Mouse (Mus musculus): ENCODE measurements around the gene Art3.

Gene Art3

DNA sequence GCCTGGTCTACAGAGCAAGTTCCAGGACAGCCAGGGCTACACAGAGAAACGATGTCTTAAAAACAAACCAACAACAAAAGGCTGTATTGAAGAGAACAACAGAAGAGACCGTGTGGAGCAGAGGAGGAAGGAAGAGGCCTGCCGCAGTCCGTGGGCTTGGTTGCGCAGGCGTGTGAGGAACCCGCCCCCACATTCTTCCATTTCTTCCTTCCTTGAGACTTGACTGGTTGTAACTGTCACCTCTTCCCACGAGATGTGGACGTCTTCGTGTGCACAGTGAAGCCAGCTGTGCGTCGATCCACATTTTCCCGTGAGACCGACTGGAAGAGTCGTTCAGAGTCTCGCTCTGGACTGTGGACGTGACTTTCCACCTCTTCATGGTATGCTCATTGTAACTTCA, 43.7 kb downstream of the Art3 start:
- no peak for DNase-seq (ENCODE audit: extremely low spot score, low read depth, low spot score)

DNA sequence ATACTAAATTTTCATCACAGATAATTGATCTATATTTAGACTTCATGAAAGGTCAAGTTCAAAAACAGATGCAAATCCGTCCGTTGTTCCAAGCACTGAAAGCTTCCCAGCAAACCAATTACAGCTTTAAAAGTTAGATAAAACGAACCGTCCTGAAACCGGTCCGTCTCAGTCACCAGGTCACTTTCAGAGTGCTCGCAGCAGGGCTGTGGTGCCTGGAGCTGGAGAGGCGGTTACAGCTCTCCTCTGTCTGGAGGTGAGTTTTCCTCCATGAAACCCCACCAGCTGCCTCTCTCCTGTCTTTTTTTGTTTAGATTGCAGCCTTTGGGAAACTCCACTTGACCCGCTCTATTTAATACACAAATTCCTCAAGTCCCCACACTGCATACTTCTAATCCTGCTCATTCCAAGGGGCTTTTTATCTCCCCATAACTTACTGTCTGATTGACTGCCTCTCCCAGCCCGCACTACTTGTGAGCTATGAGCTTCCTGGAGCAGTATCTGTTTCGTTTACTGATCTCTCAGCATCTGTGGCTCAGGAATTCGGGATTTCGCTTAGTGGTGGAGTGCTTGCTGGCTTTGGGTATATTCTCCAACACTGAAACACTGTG, 45.3 kb downstream of the Art3 start:
- DNase-seq (ENCODE audit: extremely low spot score, low read depth, low spot score): no peak

DNA sequence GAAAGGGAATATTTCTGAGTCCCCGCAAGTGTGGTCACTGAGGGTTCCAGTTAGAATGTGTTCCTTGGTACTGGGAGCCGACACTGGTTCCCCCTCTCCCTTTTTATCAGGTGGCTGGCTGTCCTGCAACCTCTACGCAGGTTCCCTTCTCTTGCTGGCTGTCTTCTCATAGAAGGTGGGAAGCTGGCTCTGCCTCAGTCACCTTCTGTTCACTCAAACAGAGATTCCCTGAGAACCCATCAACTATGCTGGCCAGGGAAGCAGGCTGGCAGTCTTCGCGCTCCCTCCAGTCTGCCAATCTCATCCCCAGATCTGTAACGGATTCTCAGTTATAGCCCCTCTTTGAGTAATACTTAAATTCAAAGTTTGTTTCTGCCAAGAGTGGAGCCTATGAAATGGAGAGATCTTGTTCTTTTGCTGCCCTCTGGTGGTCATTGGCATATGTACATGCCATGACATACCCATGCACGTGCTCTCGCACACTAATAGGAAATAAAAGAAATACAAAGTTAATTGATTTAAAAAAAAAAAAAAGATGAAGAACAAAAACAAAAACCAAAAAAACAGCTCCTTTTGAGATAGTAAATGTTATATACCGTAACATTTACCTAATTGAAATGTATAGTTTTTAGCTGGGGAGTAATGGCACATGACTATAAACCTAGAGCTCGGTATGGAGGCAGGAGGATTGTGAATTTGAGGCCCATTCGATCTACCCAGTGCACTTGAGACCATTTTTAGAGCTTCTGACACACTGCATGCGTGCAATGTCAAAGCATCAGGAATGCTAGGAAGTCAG, 50.1 kb downstream of the Art3 start:
- peak; percentile 83 for DNase-seq (ENCODE audit: extremely low spot score, low read depth, low spot score)

DNA sequence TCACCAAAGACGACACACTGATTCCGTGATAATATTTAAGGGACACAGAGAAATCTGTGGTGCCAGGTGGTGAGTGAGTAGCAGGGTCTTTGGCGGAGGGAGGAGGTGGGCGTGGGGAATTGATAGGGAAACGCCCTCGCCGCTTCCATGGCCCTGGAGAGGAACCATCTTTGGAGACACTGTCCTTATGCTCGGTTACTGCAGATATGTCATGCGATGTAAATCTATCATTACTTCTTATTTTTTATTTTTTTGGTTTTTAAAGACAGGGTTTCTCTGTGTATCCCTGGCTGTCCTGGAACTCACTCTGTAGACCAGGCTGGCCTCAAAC, 50.7 kb downstream of the Art3 start:
- DNase-seq (ENCODE audit: extremely low spot score, low read depth, low spot score): no peak

DNA sequence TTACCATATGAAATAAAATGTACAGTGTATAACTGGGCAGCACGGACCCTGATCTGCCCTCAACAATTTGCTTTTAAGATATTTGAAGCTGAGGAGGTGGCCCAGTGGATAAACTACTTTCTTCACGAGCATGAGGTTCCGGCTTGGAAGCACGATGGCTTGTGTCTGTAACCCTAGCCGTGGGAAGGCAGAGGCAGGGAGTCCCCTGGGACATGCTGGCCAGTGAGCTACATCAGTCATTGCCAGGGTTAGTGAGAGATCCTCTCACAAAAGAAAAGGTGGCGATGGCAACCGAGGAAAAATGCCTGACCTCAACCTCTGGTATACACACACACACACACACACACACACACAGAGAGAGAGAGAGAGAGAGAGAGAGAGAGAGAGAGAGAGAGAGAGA, 52.1 kb downstream of the Art3 start:
- DNase-seq (ENCODE audit: extremely low spot score, low read depth, low spot score): no peak

DNA sequence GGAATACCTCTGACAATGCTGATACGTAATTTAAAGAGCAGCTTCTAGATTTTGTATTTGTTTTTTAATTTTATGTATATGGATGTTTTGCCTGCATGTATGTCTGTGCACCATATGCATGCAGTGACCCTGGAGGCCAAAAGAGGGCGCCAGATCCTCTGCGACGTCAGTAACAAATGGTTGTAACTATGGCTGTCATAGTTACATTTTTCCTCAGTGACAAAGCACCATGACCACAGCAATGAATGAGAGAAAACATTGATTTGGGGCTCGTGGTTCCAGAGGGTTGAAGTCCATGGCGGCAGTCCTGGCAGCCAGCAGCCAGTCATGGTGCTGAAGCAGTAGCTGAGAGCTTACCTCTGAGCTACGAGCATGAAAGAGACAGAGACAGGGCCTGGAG, 53.2 kb downstream of the Art3 start:
- no peak for DNase-seq (ENCODE audit: extremely low spot score, low read depth, low spot score)

DNA sequence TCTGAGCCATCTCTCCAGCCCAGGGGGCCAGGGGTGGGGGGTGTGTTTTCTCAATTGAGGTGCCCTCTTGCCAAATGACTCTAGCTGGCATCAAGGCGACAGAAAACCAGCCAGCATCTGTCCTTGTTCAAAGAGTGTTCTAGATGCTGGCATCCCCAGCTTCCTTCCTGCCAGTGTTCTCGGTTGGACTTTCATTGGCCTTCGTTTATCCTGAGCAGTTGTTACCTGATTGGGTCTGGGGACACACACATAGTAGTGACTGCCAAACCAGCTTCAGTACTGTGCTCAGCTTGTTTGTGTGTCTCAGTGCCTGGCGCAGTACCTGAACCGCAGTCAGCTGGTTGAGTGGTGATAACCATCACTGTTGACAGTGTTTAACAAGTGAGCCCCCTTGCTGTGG, 54.5 kb downstream of the Art3 start:
- no peak for DNase-seq (ENCODE audit: extremely low spot score, low read depth, low spot score)

DNA sequence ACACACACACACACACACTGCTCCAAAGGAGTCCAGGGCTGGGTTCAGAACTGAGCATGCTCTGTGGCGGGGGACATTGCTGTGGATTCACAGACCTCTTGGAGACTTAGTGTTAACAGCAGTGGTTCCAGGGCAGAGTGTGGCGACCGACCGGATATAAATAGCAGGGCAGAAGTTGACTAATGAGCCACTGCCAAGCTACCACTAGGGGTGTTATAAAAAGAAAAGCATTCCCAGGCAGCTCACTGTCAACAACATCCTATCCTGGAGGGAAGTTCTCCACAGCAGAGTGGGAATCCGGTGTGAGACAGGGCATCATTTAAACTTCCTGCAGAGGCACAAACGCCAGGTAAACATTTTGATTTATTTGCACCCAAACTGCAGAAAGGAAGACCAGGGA, 55.0 kb downstream of the Art3 start:
- no peak for DNase-seq (ENCODE audit: extremely low spot score, low read depth, low spot score)

DNA sequence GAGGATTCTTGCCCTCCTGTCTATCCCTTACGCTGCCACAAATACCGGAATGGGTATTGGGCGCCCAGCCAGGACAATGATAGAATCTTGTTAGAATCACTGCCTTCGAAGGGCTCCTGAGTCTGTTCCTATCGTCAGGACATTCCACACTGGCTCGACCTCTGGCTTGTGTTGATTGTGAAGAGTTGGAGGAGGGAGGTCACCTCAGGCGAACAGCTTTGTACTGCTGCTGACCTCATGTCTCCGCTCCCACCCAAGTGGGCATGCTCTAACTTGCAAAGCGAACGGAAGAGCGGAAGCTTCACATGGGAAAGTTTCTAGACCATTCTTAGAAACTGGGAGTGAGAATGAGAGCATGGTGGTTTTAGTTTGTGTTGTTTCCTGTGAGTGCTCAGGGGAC, 55.8 kb downstream of the Art3 start:
- no peak for DNase-seq (ENCODE audit: extremely low spot score, low read depth, low spot score)

DNA sequence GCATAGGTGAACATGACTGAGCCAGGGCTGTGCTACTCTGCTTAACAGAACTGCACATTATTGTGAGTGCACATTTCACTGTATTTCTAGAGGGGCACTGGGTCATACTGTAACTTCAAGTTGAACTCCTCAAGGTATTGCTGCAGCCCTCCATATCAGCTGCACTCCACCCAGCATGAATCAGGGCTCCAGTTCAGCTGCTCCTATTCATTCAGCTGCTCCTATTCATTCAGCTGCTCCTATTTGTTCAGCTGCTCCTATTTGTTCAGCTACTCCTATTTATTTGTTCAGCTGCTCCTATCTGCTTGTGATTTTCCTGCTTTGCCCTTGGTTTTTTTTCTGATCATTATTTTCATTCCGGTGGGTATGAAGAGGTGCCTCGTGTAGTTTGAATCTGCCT, 58.4 kb downstream of the Art3 start:
- DNase-seq (ENCODE audit: extremely low spot score, low read depth, low spot score): no peak

DNA sequence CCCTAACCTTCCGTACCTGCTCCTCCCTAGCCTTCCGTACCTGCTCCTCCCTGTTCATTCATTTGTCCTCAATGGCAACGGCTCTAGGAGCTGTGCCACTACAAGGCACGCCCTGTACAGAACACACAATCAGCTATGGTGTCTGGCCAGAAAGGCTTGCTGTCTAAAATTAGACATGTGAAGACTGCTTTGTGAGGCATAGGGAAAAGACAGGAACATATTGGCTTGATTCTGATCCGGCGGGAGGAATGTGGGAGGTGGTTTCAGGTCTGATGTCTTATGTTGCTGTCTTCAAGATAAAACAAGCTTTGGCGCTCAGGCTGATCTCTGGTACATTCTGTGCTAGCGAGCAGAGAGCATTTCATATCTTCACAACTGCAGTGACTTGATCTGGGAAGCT, 59.0 kb downstream of the Art3 start:
- no peak for DNase-seq (ENCODE audit: extremely low spot score, low read depth, low spot score)

DNA sequence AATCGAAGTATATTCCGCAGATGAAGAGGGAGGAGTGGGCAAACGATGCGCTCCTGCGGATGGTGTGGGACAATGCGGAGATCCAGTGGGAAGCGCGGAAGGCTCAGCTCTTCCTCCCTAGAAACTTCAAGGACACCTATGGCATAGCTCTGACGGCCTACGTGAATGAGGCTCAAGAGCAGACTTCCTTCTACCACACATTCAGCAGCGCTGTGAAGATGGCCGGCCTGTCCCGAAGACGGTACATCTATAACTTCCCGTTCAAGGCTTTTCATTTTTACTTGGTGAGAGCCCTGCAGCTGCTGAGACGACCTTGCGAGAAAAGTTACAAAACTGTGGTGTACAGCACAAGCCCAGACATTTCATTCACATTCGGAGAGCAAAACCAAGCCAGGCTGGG, 60.9 kb downstream of the Art3 start:
- DNase-seq (ENCODE audit: extremely low spot score, low read depth, low spot score): no peak

DNA sequence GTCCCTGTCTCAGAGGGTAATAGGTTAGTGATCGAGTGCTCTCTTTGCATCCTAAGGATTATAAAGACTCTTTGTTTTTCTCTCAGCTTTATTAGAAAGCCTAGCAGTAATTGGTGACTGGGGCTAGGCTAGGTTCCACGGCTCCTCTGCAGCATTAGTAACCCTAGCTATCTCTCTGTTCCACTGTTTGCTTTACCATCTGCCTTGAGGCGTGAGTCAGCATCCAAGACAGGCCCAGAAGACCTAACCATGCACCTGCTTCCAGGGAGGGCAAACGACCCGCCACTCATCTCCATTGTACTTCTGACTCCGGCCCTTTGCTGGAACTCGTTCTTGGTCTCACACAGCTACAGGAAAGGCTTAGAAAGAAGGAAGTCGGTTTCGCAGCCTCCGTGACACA, 62.2 kb downstream of the Art3 start:
- DNase-seq (ENCODE audit: extremely low spot score, low read depth, low spot score): no peak

DNA sequence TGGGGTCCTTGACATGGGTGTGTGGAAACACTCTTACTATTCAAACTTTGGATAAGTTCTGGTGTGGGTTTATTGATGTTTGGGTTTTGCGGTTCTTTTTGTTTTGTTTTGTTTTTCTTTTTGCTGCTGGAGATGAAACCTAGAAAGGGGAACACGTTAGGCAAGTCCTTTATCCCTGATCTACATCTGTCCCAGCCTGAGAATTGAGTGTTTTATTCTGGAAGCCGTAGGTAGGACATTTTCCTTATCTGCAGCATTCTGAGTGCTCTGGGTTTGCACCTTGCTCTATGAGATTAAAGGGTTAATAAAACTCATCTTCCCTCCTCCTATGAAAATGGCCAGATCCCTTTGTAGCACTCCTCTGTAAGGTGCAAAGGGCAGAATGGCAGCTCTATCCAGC, 64.1 kb downstream of the Art3 start:
- no peak for DNase-seq (ENCODE audit: extremely low spot score, low read depth, low spot score)

DNA sequence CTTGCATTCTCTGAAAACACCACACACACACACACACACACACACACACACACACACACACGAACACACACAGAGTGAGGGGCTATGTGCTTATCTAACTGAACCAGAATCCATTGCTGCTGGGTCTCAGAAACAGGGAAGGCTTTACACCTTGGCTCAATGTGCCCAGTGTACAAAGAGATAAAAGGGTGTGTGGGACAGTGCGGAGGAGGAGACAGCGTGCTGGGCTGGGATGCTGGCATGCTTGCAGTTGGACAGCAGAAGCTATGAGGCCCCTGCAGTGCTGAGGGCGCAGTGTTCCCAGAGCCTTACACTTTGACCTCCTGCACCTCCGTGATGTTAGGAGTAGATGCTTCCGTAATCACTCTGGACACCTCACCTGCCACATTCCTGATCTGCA, 64.8 kb downstream of the Art3 start:
- DNase-seq (ENCODE audit: extremely low spot score, low read depth, low spot score): no peak

DNA sequence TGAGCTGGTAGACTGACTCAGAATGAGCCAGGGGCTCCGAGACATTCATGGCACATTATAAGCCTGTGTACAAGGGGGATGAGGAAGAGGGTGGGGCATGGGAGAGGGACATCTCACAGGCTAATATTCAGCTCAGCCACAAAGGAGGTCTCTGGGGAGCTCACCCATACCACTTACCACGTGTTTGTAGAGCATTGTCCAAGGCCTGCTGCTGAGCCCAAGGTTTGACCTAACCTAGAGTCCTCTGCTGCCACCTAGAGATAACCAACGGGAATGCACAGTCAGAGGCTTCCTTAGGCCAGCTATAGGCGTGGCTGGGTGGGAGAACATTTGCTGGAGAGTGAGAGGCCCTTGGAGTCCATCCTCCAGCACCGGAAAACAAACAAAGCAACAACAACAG, 66.5 kb downstream of the Art3 start:
- peak; percentile 90 for DNase-seq (ENCODE audit: extremely low spot score, low read depth, low spot score)

DNA sequence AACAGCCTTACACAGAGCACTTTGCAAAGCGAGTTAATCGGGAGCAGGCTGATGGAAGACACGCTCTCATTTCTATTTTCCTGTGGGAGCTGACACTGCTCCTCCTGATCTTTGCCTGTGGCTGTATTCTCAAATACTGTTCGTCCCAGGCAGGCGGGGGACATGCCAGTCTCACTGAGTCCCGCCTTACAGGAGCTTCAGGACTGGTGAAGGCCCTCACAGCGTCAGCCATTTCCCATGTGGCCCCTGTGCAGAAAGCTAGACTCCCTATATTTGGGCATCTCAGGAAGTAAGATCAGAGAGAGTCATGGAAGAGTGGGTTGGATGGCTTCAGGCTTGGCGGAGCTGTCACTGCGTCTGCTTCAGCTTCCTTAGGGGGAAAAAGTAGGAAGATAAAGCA, 71.2 kb downstream of the Art3 start:
- DNase-seq (ENCODE audit: extremely low spot score, low read depth, low spot score): no peak

DNA sequence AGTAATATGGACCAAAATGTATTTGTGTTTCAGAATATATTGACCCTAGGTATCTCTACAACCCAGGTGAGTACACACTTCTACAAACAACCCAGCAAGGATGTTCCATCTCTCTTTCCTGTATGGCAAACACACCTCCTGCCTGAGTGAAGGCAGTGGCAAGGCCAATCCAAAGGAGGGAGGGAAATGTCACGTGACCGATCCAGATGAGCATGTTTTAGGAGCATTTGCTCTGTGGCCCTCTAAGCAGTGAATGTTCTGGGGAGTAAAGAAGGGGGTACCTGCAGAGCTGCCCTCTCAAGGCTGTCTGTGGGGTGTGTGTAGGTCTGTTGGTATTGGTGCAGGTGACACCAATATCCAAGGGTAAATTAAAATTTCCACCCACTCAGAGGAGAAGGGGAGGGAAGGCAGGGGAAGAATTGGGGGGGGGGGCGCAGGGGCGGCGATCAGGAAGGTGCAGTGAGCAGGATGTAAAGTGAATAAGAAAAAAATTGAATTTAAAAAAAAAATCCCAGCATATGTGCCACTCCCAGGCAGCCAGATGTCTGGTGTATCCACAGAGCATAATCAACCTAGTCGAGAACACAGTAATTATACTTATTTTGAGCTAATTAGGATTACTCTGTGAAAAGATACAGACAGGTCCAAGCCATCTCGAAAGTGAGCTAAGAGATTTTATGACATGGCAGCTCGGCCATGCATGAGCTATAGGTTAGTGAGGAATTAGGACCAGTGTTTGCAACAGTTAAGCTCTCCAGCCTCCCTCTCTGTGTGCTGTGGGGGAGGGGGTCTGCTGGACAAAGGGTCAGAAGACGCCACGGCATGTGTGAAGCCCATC, 72.2 kb downstream of the Art3 start:
- no peak for DNase-seq (ENCODE audit: extremely low spot score, low read depth, low spot score)

DNA sequence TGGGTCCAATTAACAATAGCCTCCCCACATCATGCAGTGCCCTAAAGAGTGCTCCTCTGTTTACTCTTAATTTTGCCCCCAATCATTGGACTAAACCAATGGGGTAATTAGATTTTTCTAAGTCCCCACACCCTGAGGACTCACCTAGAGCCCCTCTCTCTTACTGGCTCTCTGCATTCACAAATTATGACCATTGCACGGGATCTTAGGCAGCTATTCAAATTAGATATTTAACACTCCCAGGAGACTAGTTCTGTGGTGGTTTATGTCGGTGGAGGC, 72.7 kb downstream of the Art3 start:
- DNase-seq (ENCODE audit: extremely low spot score, low read depth, low spot score): peak; percentile 73

DNA sequence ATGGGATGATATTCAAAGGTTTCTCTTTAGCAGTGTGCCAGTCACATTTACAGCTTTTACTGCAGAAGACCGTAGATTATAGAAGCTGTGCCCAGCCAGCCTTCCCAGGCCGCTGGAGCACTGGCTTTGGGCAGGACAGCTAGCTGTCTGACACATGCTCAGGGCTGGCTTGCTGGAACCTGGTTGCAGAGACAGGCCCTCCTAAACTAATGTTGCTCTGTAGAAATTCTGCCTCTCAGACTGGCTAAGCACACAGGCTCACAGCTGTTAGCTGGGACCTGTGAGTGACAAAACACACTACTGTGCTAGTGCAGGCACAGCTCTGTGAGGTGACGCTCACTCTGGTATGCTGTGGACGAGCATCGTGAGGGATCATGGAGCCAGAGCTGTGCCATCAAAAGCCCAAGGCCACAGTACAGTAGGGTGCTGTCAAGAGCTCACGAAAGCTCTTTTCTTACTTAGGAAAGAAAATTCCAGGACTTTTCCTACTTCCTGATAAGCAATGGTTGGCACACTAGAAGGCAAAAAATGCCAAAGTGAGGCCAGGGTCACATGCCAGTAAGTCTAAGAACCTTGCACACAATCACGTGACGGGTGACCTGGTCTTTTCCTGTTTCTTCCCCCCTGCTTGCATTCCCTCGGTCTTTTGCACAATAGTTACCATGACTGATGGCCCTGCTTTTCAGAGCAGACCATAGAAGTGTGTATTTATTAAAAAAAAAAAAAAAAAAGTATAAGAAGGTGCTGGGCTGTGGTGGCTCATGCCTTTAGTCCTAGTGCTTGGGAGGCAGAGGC, 77.9 kb downstream of the Art3 start:
- no peak for DNase-seq (ENCODE audit: extremely low spot score, low read depth, low spot score)

DNA sequence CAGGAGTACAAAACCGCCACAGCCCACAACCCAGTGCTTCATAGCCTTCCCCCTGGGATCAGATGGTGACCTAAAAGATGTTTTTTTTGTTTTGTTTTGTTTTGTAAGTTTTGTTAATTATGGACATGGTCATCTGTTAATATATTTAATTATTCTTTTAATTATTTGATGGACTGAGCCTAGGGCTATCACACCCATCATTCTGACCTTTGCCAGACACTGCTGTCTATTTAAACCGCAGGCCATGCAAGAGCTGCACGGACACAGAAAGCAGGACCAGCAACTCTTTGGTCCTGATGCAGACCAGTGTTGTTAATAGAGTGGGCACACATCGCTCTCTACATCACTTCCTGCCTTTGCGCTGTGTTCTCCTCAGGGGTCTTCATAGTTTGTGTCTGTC, 78.9 kb downstream of the Art3 start:
- no peak for DNase-seq (ENCODE audit: extremely low spot score, low read depth, low spot score)
